Mouse (Mus musculus): ENCODE data around the gene Mydgf. TPM values are rescaled to one million over a fixed set of nuclear protein-coding genes. Genes with fewer than 3 reads are reported as not detected.
A peak's percentile ranks its signal among the peaks of the same experiment; 100 is the strongest.

Gene Mydgf
- total RNA-seq, 2 experiments from 2014 or later, result 17.0 to 17.7 TPM

- no peak for DNase-seq
- intact Hi-C loops (cut with DNase I), result loop anchor here (5.0 kb wide), 1 partner anchor 34 kb away; the partner anchor contains the start of gene Dpp9
- H3K27ac ChIP-seq, result peak overlapping the region; percentile 97
- no peak for TF ChIP-seq CTCF (IDR thresholded peaks at IDR 0.05)
- peak overlapping the region; percentile 79 for H3K4me3 ChIP-seq
Measured at GRCm38 (mm10) chr17:56182975-56183657, 604 bp downstream of the Mydgf start.

- Histone ChIP-seq H3K4me3 (no peak overlapping the region), H3K27ac (no peak overlapping the region)
- intact Hi-C loops (cut with DNase I), result no loop called here
- no peak for DNase-seq
- no peak for TF ChIP-seq CTCF (IDR thresholded peaks at IDR 0.05)
Measured at GRCm38 (mm10) chr17:56175416-56175815, 8.3 kb downstream of the Mydgf start.

GRCm38 (mm10) chr17:56173401-56174046, 10.2 kb downstream of the Mydgf start:
- no peak overlapping the region for H3K4me3 ChIP-seq
- TF ChIP-seq CTCF (IDR thresholded peaks at IDR 0.05), result no peak
- intact Hi-C loops (cut with DNase I), result no loop called here
- no peak overlapping the region for H3K27ac ChIP-seq
- no peak for DNase-seq

GRCm38 (mm10) chr17:56171881-56172280, 11.8 kb downstream of the Mydgf start:
- intact Hi-C loops (cut with DNase I), result no loop called here
- no peak for TF ChIP-seq CTCF (IDR thresholded peaks at IDR 0.05)
- DNase-seq, result no peak
- Histone ChIP-seq H3K4me3 (no peak overlapping the region), H3K27ac (no peak overlapping the region)

- Histone ChIP-seq H3K27ac (0 out of 2 replicates have a peak overlapping the region, but pooled peaks have one; percentile 62), H3K4me3 (no peak overlapping the region)
- TF ChIP-seq CTCF (IDR thresholded peaks at IDR 0.05), result no peak
- no peak for DNase-seq
- intact Hi-C loops (cut with DNase I), result no loop called here
Measured at GRCm38 (mm10) chr17:56171456-56171855, 12.3 kb downstream of the Mydgf start.

- no peak for TF ChIP-seq CTCF (IDR thresholded peaks at IDR 0.05)
- peak overlapping the region; percentile 62 for H3K27ac ChIP-seq
- H3K4me3 ChIP-seq, result no peak overlapping the region
- DNase-seq, result no peak
- intact Hi-C loops (cut with DNase I), result no loop called here
Measured at GRCm38 (mm10) chr17:56170636-56171035, 13.1 kb downstream of the Mydgf start.

- DNase-seq, result no peak
- no peak for TF ChIP-seq CTCF (IDR thresholded peaks at IDR 0.05)
- intact Hi-C loops (cut with DNase I), result no loop called here
- peak overlapping the region; percentile 62 for H3K27ac ChIP-seq
- peak overlapping the region; percentile 19 for H3K4me3 ChIP-seq
Measured at GRCm38 (mm10) chr17:56169830-56170229, 13.9 kb downstream of the Mydgf start.

GRCm38 (mm10) chr17:56165671-56166070, 18.0 kb downstream of the Mydgf start:
- intact Hi-C loops (cut with DNase I), result no loop called here
- TF ChIP-seq CTCF (IDR thresholded peaks at IDR 0.05), result no peak
- DNase-seq, result no peak
- Histone ChIP-seq H3K27ac (no peak overlapping the region), H3K4me3 (no peak overlapping the region)

GRCm38 (mm10) chr17:56164510-56164909, 19.2 kb downstream of the Mydgf start:
- Histone ChIP-seq H3K4me3 (no peak overlapping the region), H3K27ac (peak overlapping the region; percentile 48; the same call in 1 of the 2 replicates)
- no peak for DNase-seq
- intact Hi-C loops (cut with DNase I), result no loop called here
- no peak for TF ChIP-seq CTCF (IDR thresholded peaks at IDR 0.05)

GRCm38 (mm10) chr17:56163523-56164102, 20.1 kb downstream of the Mydgf start:
- no peak for TF ChIP-seq CTCF (IDR thresholded peaks at IDR 0.05)
- DNase-seq, result no peak
- peak overlapping the region; percentile 72 for H3K4me3 ChIP-seq
- intact Hi-C loops (cut with DNase I), result no loop called here
- peak overlapping the region; percentile 76 for H3K27ac ChIP-seq

GRCm38 (mm10) chr17:56162231-56162774, 21.4 kb downstream of the Mydgf start, which contains the start of gene Tnfaip8l1:
Gene Tnfaip8l1, plus strand, starts transcription at chr17:56162477.
- intact Hi-C loops (cut with DNase I), result no loop called here
- TF ChIP-seq CTCF (IDR thresholded peaks at IDR 0.05), result no peak
- peak within 1 kb of the TSS; percentile 78 for H3K27ac ChIP-seq
- peak; percentile 96 for DNase-seq
- H3K4me3 ChIP-seq, result peak within 1 kb of the TSS; percentile 72

GRCm38 (mm10) chr17:56159729-56160128, 24.0 kb downstream of the Mydgf start:
- H3K4me3 ChIP-seq, result no peak overlapping the region
- peak; percentile 95 for TF ChIP-seq CTCF (IDR thresholded peaks at IDR 0.05)
- peak; percentile 75 for DNase-seq
- H3K27ac ChIP-seq, result no peak overlapping the region
- intact Hi-C loops (cut with DNase I), result loop anchor here (1.0 kb wide), 1 partner anchor 25 kb away; no protein-coding TSS in a partner anchor

- H3K4me3 ChIP-seq, result no peak overlapping the region
- no peak for TF ChIP-seq CTCF (IDR thresholded peaks at IDR 0.05)
- DNase-seq, result peak; percentile 75
- intact Hi-C loops (cut with DNase I), result no loop called here
- no peak overlapping the region for H3K27ac ChIP-seq
Measured at GRCm38 (mm10) chr17:56153643-56154042, 30.1 kb downstream of the Mydgf start.
